Mouse (Mus musculus): ENCODE data around the gene Pcsk6. TPM values are rescaled to one million over a fixed set of nuclear protein-coding genes. Genes with fewer than 3 reads are reported as not detected.
"Not testable (repeated sequence)": the region's sequence is repeated elsewhere in the genome, so short reads cannot be mapped to it uniquely, and the experiment has no call there.

Pcsk6 gene
- polyA plus RNA-seq, 1 experiment from 2014 or later, result 1.1 TPM

DNA sequence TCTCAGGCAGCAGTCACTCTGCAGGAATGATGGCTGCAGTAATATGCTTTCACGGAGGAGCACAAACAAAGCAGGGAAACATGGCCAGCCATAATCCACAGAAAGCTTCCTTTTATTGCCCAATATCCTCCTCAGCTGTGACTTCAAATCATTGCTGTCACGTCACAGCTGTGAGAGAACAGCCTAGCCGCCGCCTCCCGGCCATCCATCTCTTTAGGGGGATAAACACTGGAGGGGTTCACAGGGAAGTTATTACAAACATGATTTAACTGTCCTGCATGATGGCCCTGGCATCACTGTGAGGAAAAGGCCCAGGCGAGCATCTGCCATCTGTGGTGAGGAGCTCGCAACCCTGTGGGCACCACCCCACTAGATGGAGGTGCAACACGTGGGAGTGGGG, 175.3 kb downstream of the Pcsk6 start:
- no peak for ATAC-seq (replicated peaks)

DNA sequence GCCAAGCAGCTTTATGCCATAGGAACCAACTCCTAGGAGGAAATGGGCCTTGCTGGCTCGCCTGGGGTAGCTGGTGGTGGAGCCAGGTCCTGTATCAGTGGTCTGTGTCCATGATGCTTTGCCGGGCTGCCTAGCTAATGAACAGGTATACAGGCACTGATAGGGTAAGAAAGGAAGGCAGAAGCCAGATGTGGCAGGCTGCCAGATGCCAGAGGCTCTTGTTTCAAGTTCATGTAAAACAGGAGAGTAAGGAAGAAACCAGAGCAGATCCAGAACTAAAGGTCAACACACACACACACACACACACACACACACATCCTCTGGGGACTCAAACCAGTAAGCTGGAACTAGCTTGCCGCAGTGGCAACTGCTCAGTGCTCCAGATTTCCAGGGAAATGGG, 176.7 kb downstream of the Pcsk6 start:
- 64% methylated on average over 3 of the region's 3 CpGs for WGBS
- H3K4me3 ChIP-seq, result no peak overlapping the region
- H3K9me3 ChIP-seq, result no peaks in the 10 kb centered on the region

More for the DNA sequence above, 175.3 kb downstream of the Pcsk6 start:
- WGBS, result 68% methylated on average over 8 of the region's 8 CpGs
- no peaks in the 10 kb centered on the region for H3K36me3 ChIP-seq (replicated peaks)
- H3K27me3 ChIP-seq (replicated peaks), result no peaks in the 10 kb centered on the region
- no peaks in the 10 kb centered on the region for H3K4me1 ChIP-seq
- H3K9me3 ChIP-seq, result no peaks in the 10 kb centered on the region
- no peak overlapping the region for H3K4me2 ChIP-seq
- no peak overlapping the region for H3K27ac ChIP-seq
- H3K4me3 ChIP-seq, result no peak overlapping the region
- no peak overlapping the region for H3K9ac ChIP-seq

DNA sequence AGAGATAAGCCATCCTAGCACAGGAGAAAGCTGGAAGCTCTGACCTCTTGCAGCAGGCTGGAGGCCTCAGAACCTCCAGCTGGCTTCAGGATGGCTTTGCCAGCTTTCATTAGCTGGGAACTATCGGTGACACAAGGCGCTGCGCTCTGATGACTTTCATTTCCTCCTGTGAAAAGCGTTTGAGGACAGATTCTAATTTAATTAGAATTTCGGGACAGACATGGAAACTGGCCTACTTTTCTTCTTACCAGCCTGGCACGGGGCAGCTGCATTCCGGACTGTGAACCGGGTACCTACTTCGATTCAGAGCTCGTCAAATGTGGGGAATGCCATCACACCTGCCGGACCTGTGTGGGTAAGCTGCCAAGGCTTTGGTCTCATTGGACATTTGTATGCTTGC, 177.2 kb downstream of the Pcsk6 start:
- no peaks in the 10 kb centered on the region for H3K27me3 ChIP-seq (replicated peaks)
- H3K4me2 ChIP-seq, result no peak overlapping the region
- H3K9ac ChIP-seq, result no peak overlapping the region
- WGBS, result 77% methylated on average over 11 of the region's 11 CpGs
- ATAC-seq (replicated peaks), result no peak
- no peaks in the 10 kb centered on the region for H3K4me1 ChIP-seq
- no peak overlapping the region for H3K27ac ChIP-seq
- no peaks in the 10 kb centered on the region for H3K36me3 ChIP-seq (replicated peaks)
- H3K4me3 ChIP-seq, result no peak overlapping the region
- H3K9me3 ChIP-seq, result no peaks in the 10 kb centered on the region

More for the DNA sequence above, 176.7 kb downstream of the Pcsk6 start:
- no peak for ATAC-seq (replicated peaks)
- Histone ChIP-seq H3K4me2 (no peak overlapping the region), H3K9ac (no peak overlapping the region), H3K27me3 (replicated peaks) (no peaks in the 10 kb centered on the region), H3K27ac (no peak overlapping the region), H3K36me3 (replicated peaks) (no peaks in the 10 kb centered on the region), H3K4me1 (no peaks in the 10 kb centered on the region)

DNA sequence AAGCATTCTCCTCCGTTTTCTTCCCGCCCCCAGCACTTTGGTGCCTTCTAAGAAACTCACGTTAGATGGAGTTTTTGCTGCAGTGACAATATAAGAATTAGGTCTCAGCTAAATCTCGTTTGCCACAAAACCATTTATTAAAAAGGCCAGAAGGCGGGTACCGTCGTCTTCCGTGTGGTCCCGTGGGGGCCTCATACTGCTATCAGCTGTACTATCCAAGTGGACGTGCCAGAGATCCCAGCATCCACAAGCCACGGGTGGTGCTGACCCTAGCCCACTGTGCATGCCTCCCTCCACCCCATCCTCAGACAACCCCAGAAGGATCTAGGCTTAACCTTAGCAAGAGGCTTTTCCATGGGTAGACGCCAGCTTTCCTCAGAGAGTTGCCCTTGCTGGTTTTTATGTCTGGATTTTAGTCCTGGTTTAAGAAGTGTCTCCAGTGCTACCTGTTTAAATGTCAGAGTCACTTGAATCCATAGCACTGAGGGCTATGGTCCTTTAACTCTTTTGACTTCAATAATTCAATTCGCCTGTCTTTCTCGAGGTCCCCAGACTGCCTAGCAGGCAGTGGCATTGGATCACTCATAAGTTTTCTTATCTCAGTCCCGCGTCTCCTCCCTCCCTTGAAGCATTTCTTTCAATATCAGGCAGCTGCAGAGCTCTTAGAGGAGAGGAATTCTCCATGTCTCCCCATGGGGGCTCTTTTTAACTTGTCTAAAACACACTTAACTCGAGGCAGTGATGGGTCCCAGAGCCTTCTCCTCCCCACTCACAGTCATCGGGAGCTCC, 178.7 kb downstream of the Pcsk6 start:
- H3K4me1 ChIP-seq, result peaks cover 8% of the 10 kb centered on the region
- no peak overlapping the region for H3K4me3 ChIP-seq
- no peak overlapping the region for H3K4me2 ChIP-seq
- no peak overlapping the region for H3K27ac ChIP-seq
- no peaks in the 10 kb centered on the region for H3K27me3 ChIP-seq (replicated peaks)
- ATAC-seq (replicated peaks), result no peak
- no peak overlapping the region for H3K9ac ChIP-seq
- WGBS, result 78% methylated on average over 18 of the region's 18 CpGs
- H3K9me3 ChIP-seq, result no peaks in the 10 kb centered on the region
- H3K36me3 ChIP-seq (replicated peaks), result no peaks in the 10 kb centered on the region

DNA sequence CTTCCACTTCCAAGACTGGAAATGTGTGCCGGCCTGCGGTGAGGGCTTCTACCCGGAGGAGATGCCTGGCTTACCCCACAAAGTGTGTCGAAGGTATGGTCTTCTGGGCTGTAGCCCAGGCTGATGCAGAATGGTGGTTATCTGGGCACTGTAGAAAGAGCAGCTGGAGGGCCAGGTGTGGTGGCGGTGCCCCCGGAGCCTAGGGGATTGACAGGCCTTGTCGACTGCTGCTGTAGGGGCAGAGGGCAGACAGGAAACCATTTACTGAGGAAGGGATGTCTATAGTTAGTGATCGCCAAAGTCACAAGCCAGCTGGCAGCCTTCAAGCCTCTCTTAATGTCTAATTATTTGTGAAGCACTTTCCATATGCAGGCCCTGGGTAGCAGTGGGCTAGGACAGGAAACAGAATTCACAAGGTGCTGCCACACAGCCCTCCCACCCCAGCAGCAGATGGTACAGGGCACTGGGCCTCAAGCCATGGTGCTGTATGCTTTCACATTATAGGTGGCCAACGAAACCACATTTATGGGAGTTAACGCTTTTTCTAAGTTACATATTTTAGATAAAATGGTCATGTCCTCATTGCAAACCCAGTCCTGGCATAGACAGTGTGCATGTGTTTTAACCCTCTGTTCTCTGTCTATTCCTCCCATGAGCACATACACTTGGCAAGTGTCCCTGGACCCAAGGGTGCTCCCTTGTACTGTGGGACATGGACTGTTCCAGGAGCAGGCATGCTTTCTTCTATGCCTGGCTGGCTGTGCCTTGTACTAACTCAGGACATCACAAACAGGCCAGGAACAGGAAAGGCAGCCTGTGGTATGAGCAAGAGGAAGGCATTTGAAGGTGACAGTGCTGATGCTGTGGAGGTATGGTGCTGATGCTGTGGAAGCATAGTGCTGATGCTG, 182.3 kb downstream of the Pcsk6 start, which contains the start of gene Gm45213:
Gene Gm45213, plus strand, starts transcription at position 51 of the 908 bp plus-strand sequence.
- Histone ChIP-seq H3K36me3 (replicated peaks) (no peaks in the 10 kb centered on the region), H3K4me2 (no peak within 1 kb of the TSS), H3K9me3 (no peaks in the 10 kb centered on the region), H3K27me3 (replicated peaks) (no peaks in the 10 kb centered on the region), H3K27ac (no peak within 1 kb of the TSS), H3K9ac (no peak within 1 kb of the TSS), H3K4me1 (peaks cover 14% of the 10 kb centered on the region), H3K4me3 (no peak within 1 kb of the TSS)
- no peak for ATAC-seq (replicated peaks)
- 79% methylated on average over 10 of the region's 10 CpGs for WGBS

DNA sequence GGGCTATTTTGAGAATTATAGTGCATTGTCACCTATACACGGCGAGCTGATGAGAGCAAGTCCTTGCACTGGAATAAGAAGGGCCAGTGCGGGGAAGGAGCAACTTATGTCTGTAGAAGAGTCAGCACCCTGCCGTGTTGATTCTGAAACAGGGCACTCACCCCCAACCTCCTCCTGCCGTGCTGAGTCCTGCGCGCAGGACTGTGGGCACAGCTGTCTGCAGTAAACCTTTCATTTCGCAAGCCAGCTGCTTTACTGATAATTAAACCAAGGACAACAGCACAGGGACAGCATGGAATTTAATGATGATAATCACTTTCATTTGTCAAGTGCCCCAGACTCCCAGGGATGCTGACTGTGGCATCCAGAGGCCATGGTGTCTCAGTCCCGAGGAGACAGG, 183.1 kb downstream of the Pcsk6 start:
- no peak for ATAC-seq (replicated peaks)
- H3K9ac ChIP-seq, result no peak overlapping the region
- H3K4me2 ChIP-seq, result no peak overlapping the region
- WGBS, result 27% methylated on average over 9 of the region's 9 CpGs
- H3K36me3 ChIP-seq (replicated peaks), result no peaks in the 10 kb centered on the region
- no peak overlapping the region for H3K4me3 ChIP-seq
- H3K9me3 ChIP-seq, result no peaks in the 10 kb centered on the region
- H3K4me1 ChIP-seq, result peaks cover 14% of the 10 kb centered on the region
- H3K27me3 ChIP-seq (replicated peaks), result no peaks in the 10 kb centered on the region
- no peak overlapping the region for H3K27ac ChIP-seq

DNA sequence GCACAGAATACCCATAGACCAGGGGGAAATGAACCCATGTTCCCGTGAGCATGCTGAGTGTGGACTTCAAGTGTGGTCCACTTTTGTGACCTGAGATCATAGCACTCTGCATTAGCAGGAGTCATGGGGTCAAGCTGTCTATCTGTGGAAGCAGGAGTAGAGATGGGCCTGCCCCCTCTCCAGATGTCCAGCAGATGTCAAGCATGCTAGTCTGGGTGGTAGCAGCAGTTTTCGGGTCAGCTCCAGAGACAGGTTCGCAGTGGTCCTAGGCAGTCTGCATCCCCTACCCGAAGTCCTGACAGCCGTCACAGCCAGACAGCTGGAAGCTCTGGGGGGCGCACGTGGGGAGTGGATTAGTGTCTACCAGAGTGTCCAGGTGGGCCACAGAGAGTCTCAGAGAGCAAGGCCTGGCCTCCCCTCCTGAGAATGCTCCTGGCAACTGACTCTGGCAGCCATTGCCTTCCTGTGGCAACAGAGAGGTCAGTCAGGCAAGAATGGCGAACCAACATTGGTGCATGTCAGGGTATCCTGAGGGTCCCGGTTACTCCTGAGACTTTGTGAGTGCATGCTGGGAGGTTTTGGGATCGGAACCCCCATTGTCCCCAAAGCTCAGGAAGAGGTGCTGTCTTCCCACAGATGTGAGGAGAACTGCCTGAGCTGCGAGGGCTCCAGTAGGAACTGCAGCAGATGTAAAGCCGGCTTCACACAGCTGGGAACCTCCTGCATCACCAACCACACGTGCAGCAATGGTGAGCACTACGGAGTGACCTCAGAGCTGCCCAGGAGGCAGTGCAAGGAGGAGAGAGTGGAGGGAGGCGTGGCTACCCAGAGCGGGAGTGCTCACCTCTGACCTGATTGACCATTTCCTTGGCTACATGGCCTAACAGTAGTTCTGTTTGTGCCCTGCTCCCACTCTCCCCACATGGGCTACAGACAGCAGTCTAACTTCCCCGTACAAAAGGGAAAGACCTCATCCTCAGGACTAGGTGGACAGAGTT, 185.7 kb downstream of the Pcsk6 start:
- H3K9me3 ChIP-seq, result no peaks in the 10 kb centered on the region
- WGBS, result 69% methylated on average over 17 of the region's 17 CpGs
- H3K9ac ChIP-seq, result no peak overlapping the region
- peaks cover 14% of the 10 kb centered on the region for H3K4me1 ChIP-seq
- H3K4me3 ChIP-seq, result no peak overlapping the region
- no peak for ATAC-seq (replicated peaks)
- no peak overlapping the region for H3K27ac ChIP-seq
- H3K27me3 ChIP-seq (replicated peaks), result no peaks in the 10 kb centered on the region
- no peaks in the 10 kb centered on the region for H3K36me3 ChIP-seq (replicated peaks)
- no peak overlapping the region for H3K4me2 ChIP-seq

DNA sequence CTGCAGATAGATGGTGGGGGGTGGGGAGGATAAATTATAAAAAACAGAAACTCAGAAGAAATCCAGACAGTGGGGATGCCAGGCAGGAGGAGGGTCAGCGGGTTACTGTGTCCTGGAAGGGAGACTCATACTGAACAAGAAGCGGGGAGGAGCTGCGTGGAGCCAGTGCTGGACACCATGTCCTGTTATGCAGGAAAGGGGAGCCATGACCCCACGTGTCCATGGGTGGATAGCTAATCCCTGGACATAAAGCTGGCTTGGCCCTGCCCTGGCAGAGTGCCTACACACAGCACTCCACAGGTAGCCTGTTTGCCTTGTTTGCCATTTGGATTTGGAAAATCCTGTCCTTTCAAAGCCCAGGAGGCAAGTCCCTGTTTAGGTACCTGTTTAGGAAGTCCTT, 186.4 kb downstream of the Pcsk6 start:
- ATAC-seq (replicated peaks), result no peak
- H3K36me3 ChIP-seq (replicated peaks), result no peaks in the 10 kb centered on the region
- H3K27ac ChIP-seq, result no peak overlapping the region
- H3K27me3 ChIP-seq (replicated peaks), result no peaks in the 10 kb centered on the region
- H3K4me1 ChIP-seq, result peaks cover 14% of the 10 kb centered on the region
- H3K9ac ChIP-seq, result no peak overlapping the region
- no peak overlapping the region for H3K4me3 ChIP-seq
- no peaks in the 10 kb centered on the region for H3K9me3 ChIP-seq
- no peak overlapping the region for H3K4me2 ChIP-seq
- 81% methylated on average over 4 of the region's 4 CpGs for WGBS

DNA sequence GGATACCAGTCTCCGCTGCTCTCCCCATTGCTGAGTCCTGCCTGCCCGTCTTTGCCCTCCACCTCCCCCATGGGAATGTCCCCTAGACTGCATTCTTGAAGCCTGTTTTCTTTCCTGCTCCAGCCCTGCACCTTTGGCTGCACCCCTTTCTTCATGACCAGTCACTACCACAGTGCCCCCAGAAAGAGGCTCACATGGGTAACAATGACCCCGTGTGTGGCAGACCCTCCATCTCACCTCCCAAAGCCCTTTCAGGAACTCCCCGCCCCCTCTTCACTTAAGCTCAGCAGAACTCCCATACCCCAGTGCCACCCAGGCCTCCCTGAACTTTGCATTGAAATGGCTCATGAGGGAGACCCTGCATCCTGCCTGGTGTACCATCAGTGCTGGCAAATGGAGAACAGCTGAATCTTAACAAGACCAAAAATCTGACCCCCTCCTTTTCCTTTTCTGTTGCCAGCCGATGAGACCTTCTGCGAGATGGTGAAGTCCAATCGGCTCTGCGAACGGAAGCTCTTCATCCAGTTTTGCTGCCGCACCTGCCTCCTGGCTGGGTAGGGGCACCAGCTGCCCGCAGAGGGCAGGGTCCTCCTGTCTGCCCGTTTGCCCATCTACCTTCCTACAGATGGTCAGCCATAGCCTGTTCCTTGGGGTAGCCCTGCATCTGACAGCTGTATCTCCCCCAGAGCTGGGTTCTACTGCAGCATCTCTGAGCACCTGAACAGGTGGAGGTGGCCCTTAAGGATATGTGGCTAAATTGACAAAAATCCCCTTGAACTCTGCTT, 187.1 kb downstream of the Pcsk6 start:
- 81% methylated on average over 12 of the region's 12 CpGs for WGBS
- Histone ChIP-seq H3K36me3 (replicated peaks) (no peaks in the 10 kb centered on the region), H3K27ac (no peak overlapping the region), H3K4me2 (no peak overlapping the region), H3K27me3 (replicated peaks) (no peaks in the 10 kb centered on the region), H3K9me3 (no peaks in the 10 kb centered on the region), H3K9ac (no peak overlapping the region), H3K4me3 (no peak overlapping the region), H3K4me1 (peaks cover 14% of the 10 kb centered on the region)
- ATAC-seq (replicated peaks), result no peak

DNA sequence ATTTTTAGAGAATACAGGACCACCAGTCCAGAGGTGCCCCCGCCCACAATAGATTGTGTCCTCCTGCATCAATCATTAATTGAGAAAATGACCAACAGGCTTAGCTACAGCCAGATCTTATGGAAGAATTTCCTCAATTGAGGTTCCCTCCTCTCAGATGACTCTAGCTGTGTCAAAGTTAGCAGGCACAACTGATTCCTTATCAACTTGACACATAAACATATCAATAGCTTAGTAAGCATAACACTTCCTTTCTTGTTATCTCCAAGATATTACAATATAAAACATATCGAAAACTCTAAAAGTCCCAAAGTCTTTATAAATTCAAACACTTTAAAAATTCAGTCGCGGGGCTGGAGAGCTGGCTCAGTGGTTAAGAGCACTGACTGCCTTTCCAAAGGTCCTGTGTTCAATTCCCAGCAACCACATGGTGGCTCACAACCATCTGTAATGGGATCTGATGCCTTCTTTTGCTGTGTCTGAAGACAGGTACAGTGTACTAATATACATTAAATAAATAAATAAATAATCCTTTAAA, 192.5 kb downstream of the Pcsk6 start:
- no peak overlapping the region for H3K27ac ChIP-seq
- 89% methylated on average over 4 of the region's 4 CpGs for WGBS
- no peaks in the 10 kb centered on the region for H3K9me3 ChIP-seq
- no peak overlapping the region for H3K9ac ChIP-seq
- H3K36me3 ChIP-seq (replicated peaks), result no peaks in the 10 kb centered on the region
- no peak for ATAC-seq (replicated peaks)
- H3K4me2 ChIP-seq, result no peak overlapping the region
- H3K4me3 ChIP-seq, result no peak overlapping the region
- H3K27me3 ChIP-seq (replicated peaks), result 0 out of 2 replicates have a peak, but pooled peaks cover 3% of the 10 kb centered on the region
- H3K4me1 ChIP-seq, result no peaks in the 10 kb centered on the region

DNA sequence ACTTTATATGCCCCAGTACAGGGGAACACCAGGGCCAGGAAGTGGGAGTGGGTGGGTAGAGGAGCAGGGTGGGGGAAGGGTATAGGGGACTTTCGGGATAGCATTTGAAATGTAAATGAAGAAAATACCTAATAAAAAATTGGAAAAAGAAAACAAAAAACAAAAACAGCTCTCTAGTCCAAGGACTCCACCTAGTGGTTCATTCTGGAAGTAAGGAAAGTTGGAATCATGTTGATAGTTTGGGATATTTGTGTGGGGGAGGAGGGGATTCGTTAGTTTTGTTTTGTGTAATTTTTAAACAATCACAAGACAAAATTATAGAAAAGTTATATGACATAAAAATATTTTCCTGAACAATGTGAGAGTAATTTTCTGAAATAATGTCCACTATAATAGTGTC, 193.8 kb downstream of the Pcsk6 start:
- not testable (repeated sequence) for H3K27ac ChIP-seq; H3K27me3 ChIP-seq (replicated peaks); H3K4me2 ChIP-seq; ATAC-seq (replicated peaks); H3K4me3 ChIP-seq; H3K9me3 ChIP-seq; H3K9ac ChIP-seq; H3K36me3 ChIP-seq (replicated peaks); H3K4me1 ChIP-seq
- WGBS, result 14% methylated on average over 2 of the region's 2 CpGs

Data from midbrain, embryonic 15.5 days (tissue).